Mouse (Mus musculus) fat pad, adult 2 months (tissue): ENCODE data around the gene Fbh1.
"Not testable (repeated sequence)": the region's sequence is repeated elsewhere in the genome, so short reads cannot be mapped to it uniquely, and the experiment has no call there.

Experiments used
- DNase-seq: peaks from one replicate; pipeline ENCODE4 v3.0.0-alpha.2; 2011; ENCODE audit warnings: low read depth, low spot score; ENCODE audit errors: extremely low read depth

The Fbh1 gene

GRCm38 (mm10) chr2:11722564-11722963 lies 54.8 kb downstream of the Fbh1 start:
- DNase-seq = no peak

- no peak for DNase-seq
Measured at GRCm38 (mm10) chr2:11718573-11718972, 58.8 kb downstream of the Fbh1 start.

GRCm38 (mm10) chr2:11714535-11714934 lies 62.8 kb downstream of the Fbh1 start:
- no peak for DNase-seq

- no peak for DNase-seq
Measured at GRCm38 (mm10) chr2:11713021-11713420, 64.4 kb downstream of the Fbh1 start.

- DNase-seq = no peak
Measured at GRCm38 (mm10) chr2:11712483-11712990, 64.8 kb downstream of the Fbh1 start.

- DNase-seq = not testable (repeated sequence)
Measured at GRCm38 (mm10) chr2:11710101-11710500, 67.3 kb downstream of the Fbh1 start.

GRCm38 (mm10) chr2:11708538-11708937 lies 68.8 kb downstream of the Fbh1 start:
- DNase-seq = peak; percentile 58

GRCm38 (mm10) chr2:11706746-11707065 lies 70.7 kb downstream of the Fbh1 start:
- DNase-seq = no peak

GRCm38 (mm10) chr2:11706030-11706745 lies 71.2 kb downstream of the Fbh1 start:
- no peak for DNase-seq

- DNase-seq = no peak
Measured at GRCm38 (mm10) chr2:11705201-11706025, 72.0 kb downstream of the Fbh1 start, which contains the start of gene Il15ra. Il15ra (plus strand) TSS chr2:11705290.

- DNase-seq = no peak
Measured at GRCm38 (mm10) chr2:11699905-11700304, 77.5 kb downstream of the Fbh1 start.

- DNase-seq = no peak
Measured at GRCm38 (mm10) chr2:11698994-11699393, 78.4 kb downstream of the Fbh1 start.

- no peak for DNase-seq
Measured at GRCm38 (mm10) chr2:11695867-11696266, 81.5 kb downstream of the Fbh1 start.

- DNase-seq = no peak
Measured at GRCm38 (mm10) chr2:11694104-11694503, 83.3 kb downstream of the Fbh1 start.

GRCm38 (mm10) chr2:11693352-11693751 lies 84.0 kb downstream of the Fbh1 start:
- DNase-seq = no peak
